Mouse (Mus musculus) heart, postnatal 25 days (tissue): ENCODE results near the gene Glul. TPM values are rescaled to one million over a fixed set of nuclear protein-coding genes. Genes with fewer than 3 reads are reported as not detected.

Experiments used
- DNase-seq: peaks from one replicate; pipeline ENCODE4 v3.0.0; 2022; ENCODE audit warnings: low spot score
- intact Hi-C: fragments of 180-260 bp; cut with DNase I; formaldehyde crosslinking; loops from one replicate; pipeline ENCODE4 v1.15.1; 2025
- total RNA-seq, 2 experiments: library from RNA; stranded (reverse); gene quantifications; 2 replicates each; pipeline ENCODE4 v1.2.3; 2021

Glul gene
- total RNA-seq, 2 experiments from 2014 or later, result 349 to 403 TPM

- intact Hi-C loops, result no loop called here
- DNase-seq, result no peak
Measured at GRCm38 (mm10) chr1:153908741-153909140, 9.0 kb downstream of the Glul start.

GRCm38 (mm10) chr1:153909213-153909962 is 9.6 kb downstream of the Glul start:
- no peak for DNase-seq
- intact Hi-C loops, result no loop called here

GRCm38 (mm10) chr1:153909963-153910291 is 10.2 kb downstream of the Glul start:
- intact Hi-C loops, result no loop called here
- no peak for DNase-seq

- no peak for DNase-seq
- intact Hi-C loops, result no loop called here
Measured at GRCm38 (mm10) chr1:153910423-153910822, 10.7 kb downstream of the Glul start.

GRCm38 (mm10) chr1:153911276-153911795 is 11.6 kb downstream of the Glul start:
- DNase-seq, result no peak
- intact Hi-C loops, result no loop called here

GRCm38 (mm10) chr1:153913869-153914268 is 14.1 kb downstream of the Glul start:
- no peak for DNase-seq
- intact Hi-C loops, result no loop called here

GRCm38 (mm10) chr1:153918521-153919206 is 18.9 kb downstream of the Glul start:
- intact Hi-C loops, result loop anchor here (2.0 kb wide), 1 partner anchor 18 kb away; the partner anchor contains the start of gene Teddm2
- no peak for DNase-seq

GRCm38 (mm10) chr1:153921642-153922041 is 21.9 kb downstream of the Glul start:
- intact Hi-C loops, result loop anchor here (5.0 kb wide), 1 partner anchor 111 kb away; no protein-coding TSS in a partner anchor
- DNase-seq, result no peak

- intact Hi-C loops, result loop anchor here (5.0 kb wide), 1 partner anchor 110 kb away; no protein-coding TSS in a partner anchor
- peak; percentile 50 for DNase-seq
Measured at GRCm38 (mm10) chr1:153922571-153923021, 22.9 kb downstream of the Glul start.

GRCm38 (mm10) chr1:153924395-153925385 is 24.9 kb downstream of the Glul start:
- intact Hi-C loops, result loop anchor here (5.0 kb wide), 1 partner anchor 108 kb away; no protein-coding TSS in a partner anchor
- no peak for DNase-seq

GRCm38 (mm10) chr1:153930431-153930830 is 30.7 kb downstream of the Glul start:
- intact Hi-C loops, result loop anchor here (5.0 kb wide), 1 partner anchor 87 kb away; no protein-coding TSS in a partner anchor
- DNase-seq, result no peak

GRCm38 (mm10) chr1:153933772-153934171 is 34.0 kb downstream of the Glul start:
- intact Hi-C loops, result loop anchor here (5.0 kb wide), 1 partner anchor 84 kb away; no protein-coding TSS in a partner anchor
- no peak for DNase-seq

- intact Hi-C loops, result no loop called here
- DNase-seq, result no peak
Measured at GRCm38 (mm10) chr1:153935844-153936380, 36.2 kb downstream of the Glul start.

- DNase-seq, result no peak
- intact Hi-C loops, result no loop called here
Measured at GRCm38 (mm10) chr1:153937025-153937424, 37.3 kb downstream of the Glul start.

- intact Hi-C loops, result no loop called here
Measured at GRCm38 (mm10) chr1:153940986-153941385, 41.2 kb downstream of the Glul start.

GRCm38 (mm10) chr1:153945181-153945580 is 45.4 kb downstream of the Glul start:
- DNase-seq, result no peak
- intact Hi-C loops, result no loop called here

More at GRCm38 (mm10) chr1:153940986-153941385, 41.2 kb downstream of the Glul start:
- no peak for DNase-seq

- intact Hi-C loops, result no loop called here
- DNase-seq, result no peak
Measured at GRCm38 (mm10) chr1:153946971-153947370, 47.2 kb downstream of the Glul start.

GRCm38 (mm10) chr1:153947837-153948236 is 48.1 kb downstream of the Glul start:
- no peak for DNase-seq
- intact Hi-C loops, result no loop called here

- no peak for DNase-seq
- intact Hi-C loops, result no loop called here
Measured at GRCm38 (mm10) chr1:153953232-153953631, 53.5 kb downstream of the Glul start.
